In genomic region chr4:45529201-45529985, GRCm38 (mm10) we compare ENCODE assay signal across 7 mouse cellular contexts. TPM values are rescaled to one million over a fixed set of nuclear protein-coding genes. Genes with fewer than 3 reads are reported as not detected.
DNase-seq lines count a peak whose midpoint lies in the region; ATAC-seq lines count a peak whose summit lies in the region.

No protein-coding gene starts in this region.

- H3K9me3 ChIP-seq in embryonic facial prominence, embryonic 14.5 days (ENCODE audit: control insufficient read depth, low read length) = no peaks in the 10 kb centered on the region
- H3K9me3 ChIP-seq in intestine, embryonic 14.5 days (ENCODE audit: control insufficient read depth, low read length) = no peaks in the 10 kb centered on the region
- H3K9me3 ChIP-seq in midbrain, embryonic 10.5 days (replicated peaks) = no peaks in the 10 kb centered on the region

- peaks cover 36% of the 10 kb centered on the region for H3K4me1 ChIP-seq in embryonic facial prominence, embryonic 14.5 days (ENCODE audit: control insufficient read depth, insufficient read depth, low read length)
- H3K4me1 ChIP-seq in intestine, embryonic 14.5 days (replicated peaks; ENCODE audit: control insufficient read depth, insufficient read depth, low read length) = peaks cover 35% of the 10 kb centered on the region
- peaks cover 61% of the 10 kb centered on the region for H3K4me1 ChIP-seq in midbrain, embryonic 10.5 days

- peak overlapping the region; percentile 87 for H3K9ac ChIP-seq in embryonic facial prominence, embryonic 14.5 days (ENCODE audit: low read depth, low read length)
- peak overlapping the region; percentile 85 for H3K9ac ChIP-seq in intestine, embryonic 14.5 days (ENCODE audit: low read length)

- H3K4me2 ChIP-seq in embryonic facial prominence, embryonic 14.5 days (ENCODE audit: low read depth, low read length) = peak overlapping the region; percentile 94
- H3K4me2 ChIP-seq in intestine, embryonic 14.5 days (ENCODE audit: low read length) = peak overlapping the region; percentile 96

- 0 out of 2 replicates have a peak, but pooled peaks cover 2% of the 10 kb centered on the region for H3K36me3 ChIP-seq in embryonic facial prominence, embryonic 14.5 days (ENCODE audit: control insufficient read depth, insufficient read depth, low read length)
- H3K36me3 ChIP-seq in intestine, embryonic 14.5 days (ENCODE audit: control insufficient read depth, insufficient read depth, low read length) = no peaks in the 10 kb centered on the region
- 0 out of 2 replicates have a peak, but pooled peaks cover 5% of the 10 kb centered on the region for H3K36me3 ChIP-seq in midbrain, embryonic 10.5 days

- no peaks in the 10 kb centered on the region for H3K27me3 ChIP-seq in embryonic facial prominence, embryonic 14.5 days (replicated peaks; ENCODE audit: control insufficient read depth, insufficient read depth, low read length)
- no peaks in the 10 kb centered on the region for H3K27me3 ChIP-seq in intestine, embryonic 14.5 days (replicated peaks; ENCODE audit: control insufficient read depth, insufficient read depth, low read length)
- peaks cover 42% of the 10 kb centered on the region for H3K27me3 ChIP-seq in midbrain, embryonic 10.5 days (ENCODE audit: low read depth, poor library complexity, severe bottlenecking)

- ATAC-seq in embryonic facial prominence, embryonic 14.5 days (ENCODE audit: low read depth) = no peak
- ATAC-seq in intestine, embryonic 14.5 days (replicated peaks; ENCODE audit: low FRiP score, low TSS enrichment, low read depth) = no peak
- ATAC-seq in CD4-positive, CD25-positive, alpha-beta regulatory T cell, adult 4 months = no peak

- under 1% methylated on average over 45 of the region's 71 CpGs for WGBS in embryonic facial prominence, embryonic 14.5 days
- WGBS in intestine, embryonic 14.5 days = under 1% methylated on average over 62 of the region's 71 CpGs
- WGBS in midbrain, embryonic 10.5 days = under 1% methylated on average over 71 of the region's 71 CpGs

- peak overlapping the region; percentile 84 for H3K4me3 ChIP-seq in embryonic facial prominence, embryonic 14.5 days (ENCODE audit: low read depth, low read length)
- H3K4me3 ChIP-seq in intestine, embryonic 14.5 days (ENCODE audit: low read depth, low read length) = peak overlapping the region; percentile 81
- peak overlapping the region; percentile 80 for H3K4me3 ChIP-seq in midbrain, embryonic 10.5 days

- H3K27ac ChIP-seq in embryonic facial prominence, embryonic 14.5 days (replicated peaks; ENCODE audit: low read depth, low read length) = 0 out of 2 replicates have a peak overlapping the region, but pooled peaks have one; percentile 86
- H3K27ac ChIP-seq in intestine, embryonic 14.5 days (ENCODE audit: low read depth) = peak overlapping the region; percentile 84
- H3K27ac ChIP-seq in midbrain, embryonic 10.5 days (replicated peaks) = peak overlapping the region; percentile 89

- DNase-seq in 3134 (ENCODE audit: extremely low read depth, insufficient read length, low spot score) (peak; percentile 65), 416B (ENCODE audit: low read depth) (peak; percentile 19)
- no peak for DNase-seq in embryonic facial prominence, embryonic 14.5 days (ENCODE audit: low spot score)
- DNase-seq in intestine, embryonic 14.5 days (ENCODE audit: low spot score) = peak; percentile 66
- DNase-seq in midbrain, embryonic 10.5 days (ENCODE audit: low spot score) = peak; percentile 40
- no peak for DNase-seq in ovary, adult 18-20 months (ENCODE audit: low spot score)

RNA-seq across cellular contexts. Expression of gene Shb, which starts 2.9 kb away (rescaled TPM):
- 9.7 and 11.3 TPM in 2 replicates for polyA plus RNA-seq in embryonic facial prominence, embryonic 14.5 days (2014; fragmentation: Nextera tagmentation; extraction: Ambion mirVana)
- polyA plus RNA-seq in intestine, embryonic 14.5 days (2014; fragmentation: Nextera tagmentation; extraction: Ambion mirVana) = 5.3 and 7.3 TPM in 2 replicates
- polyA plus RNA-seq in midbrain, embryonic 10.5 days (2016; fragmentation: Nextera tagmentation; extraction: Ambion mirVana) = 1.2 and 2.5 TPM in 2 replicates
- polyA plus RNA-seq in CD4-positive, CD25-positive, alpha-beta regulatory T cell, adult 4 months (2017; shearing (Covaris generic)) = under 1 TPM in 1 of 2 experiments, not detected in 1; 0.34 TPM

Comparison
In these comparisons a context has a peak if more than half of its experiments do, and no peak if none do; other contexts are left out.
1. DNase-seq: peak in 3134 (single experiment), 416B (single experiment), intestine, embryonic 14.5 days (single experiment) and midbrain, embryonic 10.5 days (single experiment); none in embryonic facial prominence, embryonic 14.5 days (single experiment) and ovary, adult 18-20 months (single experiment).
2. Peak in every context shown above with its lines, with median percentiles within 50 percentile points of each other: H3K27ac ChIP-seq and H3K4me3 ChIP-seq.